Mouse (Mus musculus) neural tube, embryonic 15.5 days (tissue): Measurements from ENCODE around the gene Slc36a4. TPM values are rescaled to one million over a fixed set of nuclear protein-coding genes. Genes with fewer than 3 reads are reported as not detected.
A peak's percentile ranks its signal among the peaks of the same experiment; 100 is the strongest.

Experiments used
- ATAC-seq: fragments of 200-750 bp; cut with Nextera tagmentation; 2 replicates; pipeline ENCODE4 v1.8.0; 2017; ENCODE audit warnings: mild to moderate bottlenecking, moderate TSS enrichment, moderate library complexity; ENCODE audit not compliant: low FRiP score
- H3K27ac ChIP-seq: fragments of 300-500 bp; sonication (generic); replicated peaks from 2 replicates; pipeline ENCODE4 v1.5.1; 2015; ENCODE audit warnings: mild to moderate bottlenecking, inconsistent platforms
- H3K27me3 ChIP-seq: fragments of 300-500 bp; sonication (generic); replicated peaks from 2 replicates; pipeline ENCODE4 v1.6.1; 2015; ENCODE audit warnings: inconsistent platforms
- H3K36me3 ChIP-seq: fragments of 300-500 bp; sonication (generic); 2 replicates; pipeline ENCODE4 v1.6.1; 2015; ENCODE audit warnings: inconsistent platforms
- H3K4me1 ChIP-seq: fragments of 300-500 bp; sonication (generic); 2 replicates; pipeline ENCODE4 v1.6.1; 2015; ENCODE audit warnings: inconsistent platforms
- H3K4me2 ChIP-seq: fragments of 300-500 bp; sonication (generic); 2 replicates; pipeline ENCODE4 v1.6.1; 2015; ENCODE audit warnings: inconsistent platforms, mild to moderate bottlenecking, moderate library complexity
- H3K4me3 ChIP-seq: fragments of 300-500 bp; sonication (generic); replicated peaks from 2 replicates; pipeline ENCODE4 v1.5.1; 2015; ENCODE audit warnings: mild to moderate bottlenecking, inconsistent platforms
- H3K9ac ChIP-seq: fragments of 300-500 bp; sonication (generic); replicated peaks from 2 replicates; pipeline ENCODE4 v1.6.1; 2015; ENCODE audit warnings: mild to moderate bottlenecking, inconsistent platforms
- H3K9me3 ChIP-seq: fragments of 300-500 bp; sonication (generic); replicated peaks from 2 replicates; pipeline ENCODE4 v1.6.1; 2016; ENCODE audit warnings: inconsistent platforms
- WGBS: fragments of 180-500 bp; shearing (Covaris S2); methylation state at CpG from one replicate; pipeline ENCODE4 v1.1.7; 2015; ENCODE audit warnings: mixed read lengths; 5-methylcytosine and 5-hydroxymethylcytosine counted together
- polyA plus RNA-seq: library from polyadenylated mRNA; unstranded; fragments of >200 nt; fragmentation: Nextera tagmentation; extraction: Ambion mirVana; gene quantifications from 2 replicates; pipeline ENCODE4 v1.2.1, GENCODE M21; 2015

The Slc36a4 gene
- 25.9 and 27.4 TPM in 2 replicates for polyA plus RNA-seq

- H3K9me3 ChIP-seq = no peaks in the 10 kb centered on the region
- ATAC-seq = peak; percentile 95
- H3K4me3 ChIP-seq = peak within 1 kb of the TSS; percentile 75
- no peaks in the 10 kb centered on the region for H3K27me3 ChIP-seq
- no peaks in the 10 kb centered on the region for H3K36me3 ChIP-seq
- H3K27ac ChIP-seq = peak within 1 kb of the TSS; percentile 92
- under 1% methylated on average over 54 of the region's 75 CpGs for WGBS
- peak within 1 kb of the TSS; percentile 75 for H3K4me2 ChIP-seq
- H3K9ac ChIP-seq = peak within 1 kb of the TSS; percentile 90
- peaks cover 31% of the 10 kb centered on the region for H3K4me1 ChIP-seq
Measured at GRCm38 (mm10) chr9:15709599-15710381, at the start of gene Slc36a4. Slc36a4 (plus strand) TSS chr9:15709738.

- H3K9ac ChIP-seq = no peak overlapping the region
- ATAC-seq = no peak
- H3K4me2 ChIP-seq = no peak overlapping the region
- no peaks in the 10 kb centered on the region for H3K9me3 ChIP-seq
- 91% methylated on average over 7 of the region's 7 CpGs for WGBS
- H3K36me3 ChIP-seq = no peaks in the 10 kb centered on the region
- no peaks in the 10 kb centered on the region for H3K27me3 ChIP-seq
- H3K4me1 ChIP-seq = no peaks in the 10 kb centered on the region
- no peak overlapping the region for H3K4me3 ChIP-seq
- H3K27ac ChIP-seq = no peak overlapping the region
Measured at GRCm38 (mm10) chr9:15664606-15665005, 44.9 kb upstream of the Slc36a4 start.

GRCm38 (mm10) chr9:15669452-15669851, 40.1 kb upstream of the Slc36a4 start:
- Histone ChIP-seq H3K36me3 (no peaks in the 10 kb centered on the region), H3K4me2 (no peak overlapping the region), H3K9ac (no peak overlapping the region), H3K4me3 (no peak overlapping the region), H3K27ac (no peak overlapping the region), H3K27me3 (no peaks in the 10 kb centered on the region), H3K4me1 (peaks cover 6% of the 10 kb centered on the region; the same call in 1 of the 2 replicates), H3K9me3 (no peaks in the 10 kb centered on the region)
- no peak for ATAC-seq
- WGBS = 68% methylated on average over 3 of the region's 3 CpGs

- H3K4me3 ChIP-seq = no peak overlapping the region
- 14% methylated on average over 5 of the region's 5 CpGs for WGBS
- no peak overlapping the region for H3K9ac ChIP-seq
- no peaks in the 10 kb centered on the region for H3K9me3 ChIP-seq
- peaks cover 6% of the 10 kb centered on the region; the same call in 1 of the 2 replicates for H3K4me1 ChIP-seq
- no peaks in the 10 kb centered on the region for H3K27me3 ChIP-seq
- ATAC-seq = peak; percentile 50; the same call in 1 of the 2 replicates
- no peak overlapping the region for H3K27ac ChIP-seq
- H3K36me3 ChIP-seq = no peaks in the 10 kb centered on the region
- H3K4me2 ChIP-seq = no peak overlapping the region
Measured at GRCm38 (mm10) chr9:15670002-15670527, 39.5 kb upstream of the Slc36a4 start.

GRCm38 (mm10) chr9:15672251-15672650, 37.3 kb upstream of the Slc36a4 start:
- H3K4me2 ChIP-seq = no peak overlapping the region
- WGBS = 57% methylated on average over 1 of the region's 1 CpGs
- no peak overlapping the region for H3K4me3 ChIP-seq
- no peak for ATAC-seq
- no peak overlapping the region for H3K27ac ChIP-seq
- peaks cover 6% of the 10 kb centered on the region; the same call in 1 of the 2 replicates for H3K4me1 ChIP-seq
- no peak overlapping the region for H3K9ac ChIP-seq
- H3K27me3 ChIP-seq = no peaks in the 10 kb centered on the region
- no peaks in the 10 kb centered on the region for H3K36me3 ChIP-seq
- H3K9me3 ChIP-seq = no peaks in the 10 kb centered on the region

GRCm38 (mm10) chr9:15681855-15682466, 27.6 kb upstream of the Slc36a4 start:
- Histone ChIP-seq H3K4me3 (no peak overlapping the region), H3K36me3 (no peaks in the 10 kb centered on the region), H3K4me1 (no peaks in the 10 kb centered on the region), H3K27me3 (no peaks in the 10 kb centered on the region), H3K9me3 (no peaks in the 10 kb centered on the region), H3K9ac (no peak overlapping the region), H3K27ac (no peak overlapping the region), H3K4me2 (no peak overlapping the region)
- ATAC-seq = peak; percentile 94
- WGBS = 30% methylated on average over 2 of the region's 2 CpGs

GRCm38 (mm10) chr9:15685215-15685614, 24.3 kb upstream of the Slc36a4 start:
- Histone ChIP-seq H3K27ac (no peak overlapping the region), H3K4me1 (no peaks in the 10 kb centered on the region), H3K4me3 (no peak overlapping the region), H3K36me3 (no peaks in the 10 kb centered on the region), H3K4me2 (no peak overlapping the region), H3K9ac (no peak overlapping the region), H3K27me3 (no peaks in the 10 kb centered on the region), H3K9me3 (no peaks in the 10 kb centered on the region)
- peak; percentile 79 for ATAC-seq
- WGBS = 8% methylated on average over 4 of the region's 4 CpGs

- Histone ChIP-seq H3K27ac (no peak overlapping the region), H3K4me2 (no peak overlapping the region), H3K4me3 (no peak overlapping the region), H3K9ac (no peak overlapping the region), H3K4me1 (no peaks in the 10 kb centered on the region), H3K36me3 (no peaks in the 10 kb centered on the region), H3K27me3 (no peaks in the 10 kb centered on the region), H3K9me3 (no peaks in the 10 kb centered on the region)
- 96% methylated on average over 5 of the region's 5 CpGs for WGBS
- no peak for ATAC-seq
Measured at GRCm38 (mm10) chr9:15687358-15687757, 22.2 kb upstream of the Slc36a4 start.

- no peak for ATAC-seq
- no peak overlapping the region for H3K27ac ChIP-seq
- H3K9me3 ChIP-seq = no peaks in the 10 kb centered on the region
- no peak overlapping the region for H3K4me2 ChIP-seq
- no peak overlapping the region for H3K9ac ChIP-seq
- no peaks in the 10 kb centered on the region for H3K36me3 ChIP-seq
- 80% methylated on average over 4 of the region's 4 CpGs for WGBS
- no peak overlapping the region for H3K4me3 ChIP-seq
- no peaks in the 10 kb centered on the region for H3K27me3 ChIP-seq
- no peaks in the 10 kb centered on the region for H3K4me1 ChIP-seq
Measured at GRCm38 (mm10) chr9:15693847-15694246, 15.7 kb upstream of the Slc36a4 start.

- Histone ChIP-seq H3K4me3 (no peak overlapping the region), H3K4me1 (no peaks in the 10 kb centered on the region), H3K9me3 (no peaks in the 10 kb centered on the region), H3K36me3 (no peaks in the 10 kb centered on the region), H3K9ac (no peak overlapping the region), H3K4me2 (no peak overlapping the region), H3K27ac (no peak overlapping the region), H3K27me3 (no peaks in the 10 kb centered on the region)
- WGBS = 67% methylated on average over 5 of the region's 5 CpGs
- ATAC-seq = no peak
Measured at GRCm38 (mm10) chr9:15694989-15695388, 14.5 kb upstream of the Slc36a4 start.

- Histone ChIP-seq H3K9ac (no peak overlapping the region), H3K27me3 (no peaks in the 10 kb centered on the region), H3K36me3 (no peaks in the 10 kb centered on the region), H3K4me1 (peaks cover 11% of the 10 kb centered on the region), H3K9me3 (no peaks in the 10 kb centered on the region), H3K4me3 (no peak overlapping the region), H3K4me2 (no peak overlapping the region), H3K27ac (no peak overlapping the region)
- WGBS = 84% methylated on average over 10 of the region's 10 CpGs
- no peak for ATAC-seq
Measured at GRCm38 (mm10) chr9:15705706-15706105, 3.8 kb upstream of the Slc36a4 start.
